Mouse (Mus musculus): ENCODE measurements around the gene Ralgps1. TPM values are rescaled to one million over a fixed set of nuclear protein-coding genes. Genes with fewer than 3 reads are reported as not detected.

The Ralgps1 gene
- 3.6 and 4.2 TPM in 2 replicates for polyA plus RNA-seq (2014; fragmentation: Nextera tagmentation; extraction: Ambion mirVana)

DNA sequence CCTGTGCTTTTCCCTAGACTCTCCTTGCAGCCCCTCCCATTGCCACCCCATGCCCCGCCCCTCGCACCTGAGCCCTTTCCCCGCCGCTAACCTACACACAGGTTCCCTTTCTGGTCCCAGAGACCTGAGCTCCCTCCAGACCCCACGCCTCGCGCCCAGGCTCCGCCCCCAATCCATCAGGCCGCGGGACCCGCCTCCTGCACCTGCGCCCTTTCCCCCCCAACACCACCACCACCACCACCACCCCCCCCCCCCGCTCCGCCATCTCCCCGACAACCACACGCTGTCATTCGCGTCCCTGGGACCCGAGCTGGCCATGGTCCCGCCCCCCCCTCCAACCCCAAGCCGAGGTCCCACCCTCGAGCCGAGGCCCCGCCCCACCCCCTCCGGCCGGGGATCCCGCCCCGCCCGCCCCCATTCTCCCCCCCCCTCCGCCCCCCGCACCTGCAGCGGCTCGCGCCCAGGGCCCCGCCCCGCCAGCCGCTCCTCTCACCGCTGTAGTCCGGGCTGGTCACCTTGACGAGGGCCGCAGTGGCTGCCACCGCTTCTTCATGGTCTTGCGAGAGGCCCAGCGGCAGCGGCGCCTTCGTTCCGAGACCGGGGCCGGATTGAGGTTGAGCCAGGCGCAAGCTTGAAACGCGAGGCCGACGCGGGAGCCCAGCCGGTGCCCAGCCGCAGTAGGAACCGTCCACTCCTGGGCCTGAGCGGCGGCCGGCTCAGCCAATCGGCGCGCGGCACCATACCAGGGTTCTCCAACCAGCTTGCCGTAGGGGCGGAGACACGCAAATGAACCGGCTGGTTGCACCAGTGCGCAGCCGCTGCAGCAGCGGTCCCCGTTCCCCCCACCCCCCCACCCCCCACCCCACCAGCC is at the start of gene Ralgps1:
Ralgps1 (minus strand) TSS at position 710 of the 871 bp plus-strand sequence.
- Histone ChIP-seq H3K4me2 (ENCODE audit: low read depth, low read length) (peak within 1 kb of the TSS; percentile 71), H3K4me1 (ENCODE audit: control insufficient read depth, insufficient read depth, low read length) (no peaks in the 10 kb centered on the region), H3K9ac (ENCODE audit: low read depth, low read length) (peak within 1 kb of the TSS; percentile 68), H3K27ac (replicated peaks; ENCODE audit: low read depth, low read length) (peak within 1 kb of the TSS; percentile 88), H3K36me3 (ENCODE audit: control insufficient read depth, insufficient read depth, low read length) (no peaks in the 10 kb centered on the region), H3K9me3 (ENCODE audit: control insufficient read depth, low read length) (no peaks in the 10 kb centered on the region), H3K4me3 (ENCODE audit: low read depth, low read length) (peak within 1 kb of the TSS; percentile 70), H3K27me3 (replicated peaks; ENCODE audit: control insufficient read depth, insufficient read depth, low read length) (no peaks in the 10 kb centered on the region)
- ATAC-seq (ENCODE audit: low read depth) = peak; percentile 99
- DNase-seq (ENCODE audit: low spot score) = peak; percentile 98
- under 1% methylated on average over 18 of the region's 74 CpGs for WGBS

DNA sequence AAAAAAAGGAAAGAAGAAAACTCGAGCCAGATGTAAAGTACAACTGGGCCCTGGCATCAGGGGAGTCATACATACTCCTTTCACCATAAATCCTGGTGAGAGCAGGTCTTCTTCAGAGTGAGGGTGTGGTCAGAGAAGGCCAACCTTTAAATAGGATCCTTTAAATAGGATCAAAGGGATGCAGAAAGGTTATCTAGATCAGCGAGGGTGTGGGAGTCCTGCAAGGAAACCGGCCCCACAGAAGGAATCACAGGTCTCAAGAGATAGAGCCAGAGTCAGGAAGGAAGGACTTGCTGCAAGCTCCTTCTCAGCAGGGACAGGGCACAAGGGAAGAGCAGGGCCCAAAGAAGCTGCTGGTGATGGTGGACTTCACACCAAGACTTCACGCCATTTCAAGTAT is 46.2 kb upstream of the Ralgps1 start:
- H3K9ac ChIP-seq (ENCODE audit: low read depth, low read length) = no peak overlapping the region
- H3K27me3 ChIP-seq (replicated peaks; ENCODE audit: control insufficient read depth, insufficient read depth, low read length) = no peaks in the 10 kb centered on the region
- no peak overlapping the region for H3K27ac ChIP-seq (replicated peaks; ENCODE audit: low read depth, low read length)
- 80% methylated on average over 4 of the region's 4 CpGs for WGBS
- H3K4me3 ChIP-seq (ENCODE audit: low read depth, low read length) = no peak overlapping the region
- no peak overlapping the region for H3K4me2 ChIP-seq (ENCODE audit: low read depth, low read length)
- H3K36me3 ChIP-seq (ENCODE audit: control insufficient read depth, insufficient read depth, low read length) = peaks cover 35% of the 10 kb centered on the region
- no peak for DNase-seq (ENCODE audit: low spot score)
- no peak for ATAC-seq (ENCODE audit: low read depth)
- no peaks in the 10 kb centered on the region for H3K9me3 ChIP-seq (ENCODE audit: control insufficient read depth, low read length)
- no peaks in the 10 kb centered on the region for H3K4me1 ChIP-seq (ENCODE audit: control insufficient read depth, insufficient read depth, low read length)

GRCm38 (mm10) chr2:33414019-33414418 is 42.7 kb upstream of the Ralgps1 start:
- Histone ChIP-seq H3K9me3 (ENCODE audit: control insufficient read depth, low read length) (no peaks in the 10 kb centered on the region), H3K4me3 (ENCODE audit: low read depth, low read length) (no peak overlapping the region), H3K4me1 (ENCODE audit: control insufficient read depth, insufficient read depth, low read length) (no peaks in the 10 kb centered on the region), H3K9ac (ENCODE audit: low read depth, low read length) (no peak overlapping the region), H3K4me2 (ENCODE audit: low read depth, low read length) (no peak overlapping the region), H3K36me3 (ENCODE audit: control insufficient read depth, insufficient read depth, low read length) (peaks cover 56% of the 10 kb centered on the region), H3K27me3 (replicated peaks; ENCODE audit: control insufficient read depth, insufficient read depth, low read length) (no peaks in the 10 kb centered on the region), H3K27ac (replicated peaks; ENCODE audit: low read depth, low read length) (no peak overlapping the region)
- WGBS = 89% methylated on average over 13 of the region's 13 CpGs
- ATAC-seq (ENCODE audit: low read depth) (no peak), DNase-seq (ENCODE audit: low spot score) (no peak)

- Histone ChIP-seq H3K4me2 (ENCODE audit: low read depth, low read length) (no peak overlapping the region), H3K9me3 (ENCODE audit: control insufficient read depth, low read length) (no peaks in the 10 kb centered on the region), H3K9ac (ENCODE audit: low read depth, low read length) (no peak overlapping the region), H3K36me3 (ENCODE audit: control insufficient read depth, insufficient read depth, low read length) (peaks cover 67% of the 10 kb centered on the region), H3K27me3 (replicated peaks; ENCODE audit: control insufficient read depth, insufficient read depth, low read length) (no peaks in the 10 kb centered on the region), H3K4me1 (ENCODE audit: control insufficient read depth, insufficient read depth, low read length) (no peaks in the 10 kb centered on the region), H3K4me3 (ENCODE audit: low read depth, low read length) (no peak overlapping the region), H3K27ac (replicated peaks; ENCODE audit: low read depth, low read length) (no peak overlapping the region)
- ATAC-seq (ENCODE audit: low read depth) (no peak), DNase-seq (ENCODE audit: low spot score) (no peak)
- WGBS = 82% methylated on average over 14 of the region's 14 CpGs
Observed at GRCm38 (mm10) chr2:33412111-33412510, 40.8 kb upstream of the Ralgps1 start.

DNA sequence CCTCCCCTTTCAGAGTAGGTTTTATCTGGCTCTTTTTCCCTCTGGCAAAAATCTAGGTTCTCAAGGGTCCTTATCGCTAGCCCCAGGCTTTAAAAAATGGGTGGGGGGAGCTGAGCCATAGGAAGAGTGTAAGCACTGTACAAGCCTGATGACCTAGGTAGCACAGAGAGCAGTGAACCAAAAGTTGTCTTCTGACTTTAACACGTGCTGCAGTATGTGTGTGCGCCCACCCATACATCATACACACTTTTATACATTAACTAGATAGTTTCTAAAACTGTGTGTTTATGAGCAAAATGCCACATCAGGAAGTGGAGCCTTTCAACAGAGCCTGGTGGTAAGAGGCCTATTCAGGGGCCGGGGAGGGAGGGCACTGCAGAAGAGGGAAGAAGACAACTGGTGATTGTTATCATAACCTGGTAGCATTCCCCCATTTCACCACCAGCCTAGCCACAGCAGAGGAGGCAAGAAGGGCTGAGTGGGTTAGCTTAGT is 32.3 kb upstream of the Ralgps1 start:
- 81% methylated on average over 4 of the region's 4 CpGs for WGBS
- H3K4me1 ChIP-seq (ENCODE audit: control insufficient read depth, insufficient read depth, low read length) = no peaks in the 10 kb centered on the region
- H3K27ac ChIP-seq (replicated peaks; ENCODE audit: low read depth, low read length) = no peak overlapping the region
- no peak overlapping the region for H3K4me3 ChIP-seq (ENCODE audit: low read depth, low read length)
- no peak overlapping the region for H3K4me2 ChIP-seq (ENCODE audit: low read depth, low read length)
- no peak for DNase-seq (ENCODE audit: low spot score)
- H3K27me3 ChIP-seq (replicated peaks; ENCODE audit: control insufficient read depth, insufficient read depth, low read length) = no peaks in the 10 kb centered on the region
- no peaks in the 10 kb centered on the region for H3K9me3 ChIP-seq (ENCODE audit: control insufficient read depth, low read length)
- H3K36me3 ChIP-seq (ENCODE audit: control insufficient read depth, insufficient read depth, low read length) = peaks cover 15% of the 10 kb centered on the region
- no peak overlapping the region for H3K9ac ChIP-seq (ENCODE audit: low read depth, low read length)
- ATAC-seq (ENCODE audit: low read depth) = no peak

DNA sequence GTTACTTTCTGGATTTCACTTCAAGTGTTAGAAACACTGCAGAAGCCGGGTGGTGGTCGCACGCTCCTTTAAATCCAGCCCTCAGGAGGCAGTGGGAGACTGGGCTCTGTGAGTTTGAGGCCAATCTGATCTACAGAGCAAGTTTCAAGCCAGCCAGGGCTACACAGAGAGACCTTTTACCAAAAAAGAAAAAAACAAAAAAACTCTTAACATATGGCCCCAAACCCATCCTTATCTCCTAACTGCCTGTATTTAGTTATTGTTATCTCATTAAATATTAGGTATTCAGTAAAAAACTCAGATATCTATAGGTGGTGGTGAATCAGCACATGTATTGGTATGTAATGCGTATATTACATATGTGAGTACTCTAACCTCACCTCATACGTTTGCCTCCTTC is 31.4 kb upstream of the Ralgps1 start:
- no peak for ATAC-seq (ENCODE audit: low read depth)
- Histone ChIP-seq H3K4me3 (ENCODE audit: low read depth, low read length) (no peak overlapping the region), H3K27ac (replicated peaks; ENCODE audit: low read depth, low read length) (no peak overlapping the region), H3K4me1 (ENCODE audit: control insufficient read depth, insufficient read depth, low read length) (no peaks in the 10 kb centered on the region), H3K4me2 (ENCODE audit: low read depth, low read length) (no peak overlapping the region), H3K27me3 (replicated peaks; ENCODE audit: control insufficient read depth, insufficient read depth, low read length) (no peaks in the 10 kb centered on the region), H3K36me3 (ENCODE audit: control insufficient read depth, insufficient read depth, low read length) (peaks cover 6% of the 10 kb centered on the region), H3K9ac (ENCODE audit: low read depth, low read length) (no peak overlapping the region), H3K9me3 (ENCODE audit: control insufficient read depth, low read length) (no peaks in the 10 kb centered on the region)
- DNase-seq (ENCODE audit: low spot score) = no peak
- WGBS = 56% methylated on average over 5 of the region's 5 CpGs

DNA sequence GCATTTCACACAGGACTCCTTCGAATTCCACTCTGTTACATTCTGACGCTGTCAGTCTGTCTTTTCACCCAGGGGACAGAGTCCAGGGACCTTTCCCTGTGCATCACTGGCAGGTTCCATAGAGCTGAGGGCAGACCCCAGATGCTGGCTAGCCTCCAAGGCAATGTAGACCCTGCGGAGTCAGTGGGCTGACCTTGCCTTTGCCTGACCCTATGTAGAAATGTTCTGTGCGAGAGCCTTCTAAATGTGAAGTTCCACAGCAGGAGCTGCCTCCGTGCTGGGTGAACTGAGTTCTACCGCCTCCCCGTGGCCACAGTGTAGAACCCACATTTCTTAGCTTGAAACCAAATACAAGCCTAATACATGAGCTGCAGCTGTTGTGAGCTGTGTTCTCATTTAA is 30.9 kb upstream of the Ralgps1 start:
- peaks cover 5% of the 10 kb centered on the region for H3K36me3 ChIP-seq (ENCODE audit: control insufficient read depth, insufficient read depth, low read length)
- 39% methylated on average over 7 of the region's 7 CpGs for WGBS
- no peak overlapping the region for H3K4me3 ChIP-seq (ENCODE audit: low read depth, low read length)
- H3K9ac ChIP-seq (ENCODE audit: low read depth, low read length) = no peak overlapping the region
- H3K27me3 ChIP-seq (replicated peaks; ENCODE audit: control insufficient read depth, insufficient read depth, low read length) = no peaks in the 10 kb centered on the region
- H3K27ac ChIP-seq (replicated peaks; ENCODE audit: low read depth, low read length) = no peak overlapping the region
- DNase-seq (ENCODE audit: low spot score) = peak; percentile 60
- H3K4me1 ChIP-seq (ENCODE audit: control insufficient read depth, insufficient read depth, low read length) = no peaks in the 10 kb centered on the region
- peak; percentile 70 for ATAC-seq (ENCODE audit: low read depth)
- no peaks in the 10 kb centered on the region for H3K9me3 ChIP-seq (ENCODE audit: control insufficient read depth, low read length)
- H3K4me2 ChIP-seq (ENCODE audit: low read depth, low read length) = no peak overlapping the region

DNA sequence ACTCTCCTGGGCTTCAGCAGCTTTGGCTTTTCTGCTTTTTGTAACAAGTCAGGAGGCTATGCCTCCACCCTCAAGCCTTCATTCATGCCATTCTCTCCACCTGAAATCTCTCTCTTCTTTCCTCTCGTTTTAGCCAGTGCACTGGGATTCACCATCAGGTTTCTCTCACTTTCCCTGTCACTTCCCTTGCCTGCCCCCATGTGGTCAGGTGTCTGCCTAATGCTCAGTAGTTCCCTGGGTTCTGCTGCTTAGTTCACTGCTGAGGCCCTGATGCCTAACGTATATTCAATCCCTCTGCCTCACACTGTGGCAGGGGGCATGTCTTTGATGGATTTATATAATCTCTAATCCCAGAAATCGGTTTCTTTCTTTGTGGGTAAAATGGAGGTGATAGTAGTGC is 29.9 kb upstream of the Ralgps1 start:
- Histone ChIP-seq H3K36me3 (ENCODE audit: control insufficient read depth, insufficient read depth, low read length) (no peaks in the 10 kb centered on the region), H3K9ac (ENCODE audit: low read depth, low read length) (no peak overlapping the region), H3K9me3 (ENCODE audit: control insufficient read depth, low read length) (0 out of 2 replicates have a peak, but pooled peaks cover under 1% of the 10 kb centered on the region), H3K4me2 (ENCODE audit: low read depth, low read length) (no peak overlapping the region), H3K27ac (replicated peaks; ENCODE audit: low read depth, low read length) (no peak overlapping the region), H3K4me1 (ENCODE audit: control insufficient read depth, insufficient read depth, low read length) (no peaks in the 10 kb centered on the region), H3K27me3 (replicated peaks; ENCODE audit: control insufficient read depth, insufficient read depth, low read length) (no peaks in the 10 kb centered on the region), H3K4me3 (ENCODE audit: low read depth, low read length) (no peak overlapping the region)
- DNase-seq (ENCODE audit: low spot score) (no peak), ATAC-seq (ENCODE audit: low read depth) (no peak)
- WGBS = 41% methylated on average over 3 of the region's 3 CpGs

GRCm38 (mm10) chr2:33400541-33400940 is 29.3 kb upstream of the Ralgps1 start:
- Histone ChIP-seq H3K9ac (ENCODE audit: low read depth, low read length) (no peak overlapping the region), H3K27me3 (replicated peaks; ENCODE audit: control insufficient read depth, insufficient read depth, low read length) (no peaks in the 10 kb centered on the region), H3K4me2 (ENCODE audit: low read depth, low read length) (no peak overlapping the region), H3K9me3 (ENCODE audit: control insufficient read depth, low read length) (0 out of 2 replicates have a peak, but pooled peaks cover 3% of the 10 kb centered on the region), H3K4me1 (ENCODE audit: control insufficient read depth, insufficient read depth, low read length) (no peaks in the 10 kb centered on the region), H3K36me3 (ENCODE audit: control insufficient read depth, insufficient read depth, low read length) (no peaks in the 10 kb centered on the region), H3K27ac (replicated peaks; ENCODE audit: low read depth, low read length) (no peak overlapping the region), H3K4me3 (ENCODE audit: low read depth, low read length) (no peak overlapping the region)
- ATAC-seq (ENCODE audit: low read depth) (no peak), DNase-seq (ENCODE audit: low spot score) (no peak)
- 82% methylated on average over 5 of the region's 5 CpGs for WGBS

All from embryonic facial prominence, embryonic 14.5 days (tissue).